Mouse (Mus musculus): Measurements from ENCODE around the gene Cadm3. TPM values are rescaled to one million over a fixed set of nuclear protein-coding genes. Genes with fewer than 3 reads are reported as not detected.
A peak's percentile ranks its signal among the peaks of the same experiment; 100 is the strongest.

Gene Cadm3
- total and polyA plus RNA-seq, 2 experiments from 2014 or later: 0.10 to 1.1 TPM

DNA sequence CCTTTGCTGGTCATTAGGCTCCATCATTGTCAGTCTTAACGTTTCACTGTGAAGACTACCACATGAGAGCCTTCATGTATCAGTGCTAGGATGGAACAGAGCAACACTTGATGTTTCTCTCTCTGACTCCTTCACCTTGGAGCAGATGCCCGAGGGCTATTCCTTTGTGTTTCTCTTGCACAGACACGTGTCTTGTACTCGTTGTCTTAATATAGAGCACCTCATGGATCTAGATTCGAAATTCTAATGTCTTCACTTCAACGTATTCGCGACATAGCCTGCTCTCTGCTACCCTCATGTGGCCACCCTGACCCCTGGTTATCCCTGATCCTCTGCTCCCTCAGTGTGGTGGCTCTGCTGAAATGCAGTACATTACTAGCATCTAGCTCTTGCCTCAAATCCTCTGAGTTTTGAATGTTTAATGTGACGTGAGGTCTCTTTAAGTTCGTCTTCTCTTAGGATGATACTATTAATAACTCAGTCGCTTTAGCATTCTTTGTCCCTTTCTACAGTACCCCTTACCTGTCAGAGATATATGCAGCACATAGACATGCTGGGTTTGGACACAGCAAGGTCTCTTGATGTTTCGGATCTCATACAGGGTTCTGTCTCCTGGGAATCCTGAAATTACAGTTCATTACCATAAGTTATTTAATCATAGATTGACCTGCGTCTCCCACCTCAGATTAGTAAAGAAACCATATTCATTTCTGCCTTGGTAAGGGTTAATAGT, 10.1 kb upstream of the Cadm3 start:
- H3K4me1 ChIP-seq (ENCODE audit: control insufficient read depth, insufficient read depth): no peaks in the 10 kb centered on the region
- 23% methylated on average over 13 of the region's 13 CpGs for WGBS
- no peak for ATAC-seq (ENCODE audit: insufficient read depth, low read depth)
- H3K27me3 ChIP-seq (ENCODE audit: control insufficient read depth, insufficient read depth, low read length): peaks cover 3% of the 10 kb centered on the region; the same call in 1 of the 2 replicates
- H3K4me2 ChIP-seq (ENCODE audit: low read depth, low read length): no peak overlapping the region
- DNase-seq (ENCODE audit: low spot score): peak; percentile 51
- H3K36me3 ChIP-seq (replicated peaks; ENCODE audit: control insufficient read depth, insufficient read depth, low read length): no peaks in the 10 kb centered on the region
- TF ChIP-seq CTCF (IDR thresholded peaks at IDR 0.05; ENCODE audit: low read depth): peak; percentile 88
- TF ChIP-seq EP300 (IDR thresholded peaks at IDR 0.05; ENCODE audit: low read depth): no peak
- no peak overlapping the region for H3K9ac ChIP-seq (replicated peaks; ENCODE audit: low read depth, low read length)
- no peaks in the 10 kb centered on the region for H3K9me3 ChIP-seq (replicated peaks; ENCODE audit: control insufficient read depth, low read length)
- H3K27ac ChIP-seq (ENCODE audit: low read depth): no peak overlapping the region
- H3K4me3 ChIP-seq (ENCODE audit: low read depth, low read length): no peak overlapping the region

DNA sequence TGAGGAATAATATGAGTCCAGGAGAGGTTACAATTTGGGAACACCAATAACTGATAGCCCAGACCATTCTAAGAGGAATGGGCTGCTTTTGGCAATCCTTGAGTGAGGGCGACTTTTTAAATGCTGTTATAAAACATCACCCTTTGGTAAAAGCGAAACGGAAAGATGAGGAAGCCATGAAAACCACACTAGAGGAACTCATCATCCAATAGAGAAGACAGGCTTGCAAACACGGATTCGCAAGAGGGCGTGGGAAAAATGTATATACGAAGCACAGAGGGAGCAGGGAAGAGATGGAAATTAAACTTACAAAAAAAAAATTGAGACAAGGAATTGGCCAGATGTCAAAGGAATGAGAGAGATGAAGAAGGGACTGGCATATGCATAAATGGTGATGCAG, 6.5 kb upstream of the Cadm3 start:
- H3K4me2 ChIP-seq (ENCODE audit: low read depth, low read length): no peak overlapping the region
- no peak for TF ChIP-seq CTCF (IDR thresholded peaks at IDR 0.05; ENCODE audit: low read depth)
- no peak for TF ChIP-seq EP300 (IDR thresholded peaks at IDR 0.05; ENCODE audit: low read depth)
- H3K4me3 ChIP-seq (ENCODE audit: low read depth, low read length): no peak overlapping the region
- no peak overlapping the region for H3K9ac ChIP-seq (replicated peaks; ENCODE audit: low read depth, low read length)
- no peaks in the 10 kb centered on the region for H3K4me1 ChIP-seq (ENCODE audit: control insufficient read depth, insufficient read depth)
- no peak overlapping the region for H3K27ac ChIP-seq (ENCODE audit: low read depth)
- H3K9me3 ChIP-seq (replicated peaks; ENCODE audit: control insufficient read depth, low read length): no peaks in the 10 kb centered on the region
- peaks cover 15% of the 10 kb centered on the region for H3K27me3 ChIP-seq (ENCODE audit: control insufficient read depth, insufficient read depth, low read length)
- no peaks in the 10 kb centered on the region for H3K36me3 ChIP-seq (replicated peaks; ENCODE audit: control insufficient read depth, insufficient read depth, low read length)
- ATAC-seq (ENCODE audit: insufficient read depth, low read depth): no peak
- WGBS: 77% methylated on average over 7 of the region's 7 CpGs
- DNase-seq (ENCODE audit: low spot score): no peak

DNA sequence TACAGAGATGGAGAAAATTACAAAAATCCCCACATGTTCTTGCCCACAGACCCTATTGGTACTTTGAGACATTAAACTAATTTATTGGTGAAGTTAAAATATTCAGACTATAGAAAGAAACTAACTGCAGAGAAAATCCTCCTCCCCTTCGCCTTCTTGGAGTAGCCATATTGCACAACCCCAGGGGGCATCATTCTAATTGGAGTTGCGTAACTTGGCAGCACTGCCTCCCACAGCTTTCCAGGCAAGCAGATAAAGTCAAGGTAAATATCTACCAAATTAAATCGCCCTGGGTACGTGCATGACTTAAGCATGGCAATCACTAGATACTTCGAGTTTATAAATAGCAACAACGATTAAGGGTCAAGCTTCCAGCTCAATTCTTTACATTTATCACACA, 4.1 kb upstream of the Cadm3 start:
- Histone ChIP-seq H3K4me2 (ENCODE audit: low read depth, low read length) (no peak overlapping the region), H3K9ac (replicated peaks; ENCODE audit: low read depth, low read length) (no peak overlapping the region), H3K4me3 (ENCODE audit: low read depth, low read length) (no peak overlapping the region), H3K9me3 (replicated peaks; ENCODE audit: control insufficient read depth, low read length) (no peaks in the 10 kb centered on the region), H3K36me3 (replicated peaks; ENCODE audit: control insufficient read depth, insufficient read depth, low read length) (no peaks in the 10 kb centered on the region), H3K27me3 (ENCODE audit: control insufficient read depth, insufficient read depth, low read length) (peaks cover 38% of the 10 kb centered on the region), H3K4me1 (ENCODE audit: control insufficient read depth, insufficient read depth) (peaks cover 8% of the 10 kb centered on the region; the same call in 1 of the 2 replicates), H3K27ac (ENCODE audit: low read depth) (no peak overlapping the region)
- TF ChIP-seq CTCF (IDR thresholded peaks at IDR 0.05; ENCODE audit: low read depth) (no peak), EP300 (IDR thresholded peaks at IDR 0.05; ENCODE audit: low read depth) (no peak)
- 59% methylated on average over 6 of the region's 6 CpGs for WGBS
- no peak for ATAC-seq (ENCODE audit: insufficient read depth, low read depth)
- DNase-seq (ENCODE audit: low spot score): no peak

DNA sequence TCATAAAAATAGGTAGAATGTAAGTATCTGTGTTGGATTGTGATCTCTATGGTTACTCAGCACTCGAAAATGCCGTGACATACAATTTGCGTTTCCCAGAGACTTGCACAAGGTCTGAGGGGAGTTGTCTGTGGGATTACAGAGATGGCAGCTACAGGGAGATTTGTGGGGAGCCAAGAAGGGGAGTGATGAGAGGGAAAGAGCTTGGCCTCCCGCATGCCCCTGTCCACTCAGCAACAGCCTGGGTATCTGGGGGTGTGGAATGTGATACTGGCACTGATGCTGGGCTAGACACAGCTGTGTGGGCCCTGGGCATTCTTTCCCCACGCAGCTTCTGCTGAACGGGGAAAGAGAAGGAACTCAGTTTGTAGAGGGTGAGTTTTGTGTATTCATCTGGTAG, 3.0 kb upstream of the Cadm3 start:
- Histone ChIP-seq H3K4me2 (ENCODE audit: low read depth, low read length) (no peak overlapping the region), H3K4me1 (ENCODE audit: control insufficient read depth, insufficient read depth) (peaks cover 8% of the 10 kb centered on the region; the same call in 1 of the 2 replicates), H3K36me3 (replicated peaks; ENCODE audit: control insufficient read depth, insufficient read depth, low read length) (no peaks in the 10 kb centered on the region), H3K9ac (replicated peaks; ENCODE audit: low read depth, low read length) (no peak overlapping the region), H3K9me3 (replicated peaks; ENCODE audit: control insufficient read depth, low read length) (no peaks in the 10 kb centered on the region), H3K27me3 (ENCODE audit: control insufficient read depth, insufficient read depth, low read length) (peaks cover 48% of the 10 kb centered on the region), H3K4me3 (ENCODE audit: low read depth, low read length) (no peak overlapping the region), H3K27ac (ENCODE audit: low read depth) (no peak overlapping the region)
- DNase-seq (ENCODE audit: low spot score) (no peak), ATAC-seq (ENCODE audit: insufficient read depth, low read depth) (no peak)
- TF ChIP-seq CTCF (IDR thresholded peaks at IDR 0.05; ENCODE audit: low read depth) (no peak), EP300 (IDR thresholded peaks at IDR 0.05; ENCODE audit: low read depth) (no peak)
- 58% methylated on average over 6 of the region's 6 CpGs for WGBS

DNA sequence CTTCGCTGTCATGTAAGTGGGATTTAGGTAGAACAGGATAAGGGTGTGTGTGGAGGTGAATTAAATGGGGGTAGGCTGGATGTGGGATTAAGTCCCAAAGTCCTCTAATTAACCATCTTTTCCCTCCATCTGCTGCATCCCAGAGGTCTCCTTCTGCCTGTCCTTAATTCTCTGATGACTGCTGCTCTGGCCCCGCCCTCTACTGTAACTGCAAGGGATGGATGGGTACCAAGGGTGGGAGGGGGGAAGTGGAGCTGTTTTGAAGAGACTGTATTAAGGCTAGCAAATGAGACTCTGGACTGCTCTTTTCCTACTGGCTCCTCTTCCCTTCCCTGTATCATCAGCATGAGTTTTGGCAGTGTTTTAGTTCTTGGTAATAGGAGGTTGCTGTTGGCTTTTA, 2.1 kb upstream of the Cadm3 start:
- WGBS: 72% methylated on average over 2 of the region's 2 CpGs
- H3K36me3 ChIP-seq (replicated peaks; ENCODE audit: control insufficient read depth, insufficient read depth, low read length): no peaks in the 10 kb centered on the region
- peaks cover 8% of the 10 kb centered on the region; the same call in 1 of the 2 replicates for H3K4me1 ChIP-seq (ENCODE audit: control insufficient read depth, insufficient read depth)
- H3K9me3 ChIP-seq (replicated peaks; ENCODE audit: control insufficient read depth, low read length): no peaks in the 10 kb centered on the region
- TF ChIP-seq CTCF (IDR thresholded peaks at IDR 0.05; ENCODE audit: low read depth) (no peak), EP300 (IDR thresholded peaks at IDR 0.05; ENCODE audit: low read depth) (no peak)
- no peak overlapping the region for H3K4me3 ChIP-seq (ENCODE audit: low read depth, low read length)
- DNase-seq (ENCODE audit: low spot score) (no peak), ATAC-seq (ENCODE audit: insufficient read depth, low read depth) (no peak)
- no peak overlapping the region for H3K27ac ChIP-seq (ENCODE audit: low read depth)
- peaks cover 48% of the 10 kb centered on the region for H3K27me3 ChIP-seq (ENCODE audit: control insufficient read depth, insufficient read depth, low read length)
- no peak overlapping the region for H3K4me2 ChIP-seq (ENCODE audit: low read depth, low read length)
- no peak overlapping the region for H3K9ac ChIP-seq (replicated peaks; ENCODE audit: low read depth, low read length)

Data from heart, postnatal 0 days (tissue).